Mouse (Mus musculus): ENCODE measurements around the gene Prkn. TPM values are rescaled to one million over a fixed set of nuclear protein-coding genes. Genes with fewer than 3 reads are reported as not detected.

Prkn gene
- total RNA-seq, 2 experiments from 2014 or later = 12.2 to 12.9 TPM

- no peak for DNase-seq
Observed at GRCm38 (mm10) chr17:11740716-11741115, 900.5 kb downstream of the Prkn start.

GRCm38 (mm10) chr17:11741161-11741560 is 901.0 kb downstream of the Prkn start:
- no peak for DNase-seq

GRCm38 (mm10) chr17:11751251-11751650 is 911.1 kb downstream of the Prkn start:
- DNase-seq = no peak

GRCm38 (mm10) chr17:11752686-11753085 is 912.5 kb downstream of the Prkn start:
- no peak for DNase-seq

- no peak for DNase-seq
Observed at GRCm38 (mm10) chr17:11765117-11765516, 924.9 kb downstream of the Prkn start.

- no peak for DNase-seq
Observed at GRCm38 (mm10) chr17:11765581-11765980, 925.4 kb downstream of the Prkn start.

GRCm38 (mm10) chr17:11767301-11767700 is 927.1 kb downstream of the Prkn start:
- DNase-seq = no peak

- DNase-seq = no peak
Observed at GRCm38 (mm10) chr17:11768345-11768744, 928.2 kb downstream of the Prkn start.

GRCm38 (mm10) chr17:11768971-11769370 is 928.8 kb downstream of the Prkn start:
- no peak for DNase-seq

- DNase-seq = no peak
Observed at GRCm38 (mm10) chr17:11769513-11769912, 929.3 kb downstream of the Prkn start.

- DNase-seq = no peak
Observed at GRCm38 (mm10) chr17:11779547-11779946, 939.4 kb downstream of the Prkn start.

GRCm38 (mm10) chr17:11780005-11780404 is 939.8 kb downstream of the Prkn start:
- DNase-seq = no peak

GRCm38 (mm10) chr17:11780805-11781481 is 940.8 kb downstream of the Prkn start:
- DNase-seq = no peak

GRCm38 (mm10) chr17:11788270-11788936 is 948.2 kb downstream of the Prkn start:
- DNase-seq = no peak

- DNase-seq = no peak
Observed at GRCm38 (mm10) chr17:11795979-11796378, 955.8 kb downstream of the Prkn start.

GRCm38 (mm10) chr17:11801226-11801625 is 961.0 kb downstream of the Prkn start:
- DNase-seq = no peak

- DNase-seq = no peak
Observed at GRCm38 (mm10) chr17:11807280-11807679, 967.1 kb downstream of the Prkn start.

GRCm38 (mm10) chr17:11817886-11818285 is 977.7 kb downstream of the Prkn start:
- DNase-seq = no peak

GRCm38 (mm10) chr17:11819506-11819905 is 979.3 kb downstream of the Prkn start:
- no peak for DNase-seq

- DNase-seq = no peak
Observed at GRCm38 (mm10) chr17:11820757-11821156, 980.6 kb downstream of the Prkn start.

GRCm38 (mm10) chr17:11829501-11829900 is 989.3 kb downstream of the Prkn start:
- DNase-seq = no peak

- DNase-seq = no peak
Observed at GRCm38 (mm10) chr17:11837121-11837520, 996.9 kb downstream of the Prkn start.

- DNase-seq = no peak
Observed at GRCm38 (mm10) chr17:11844436-11844835, 1004.3 kb downstream of the Prkn start.

GRCm38 (mm10) chr17:11844989-11845388 is 1004.8 kb downstream of the Prkn start:
- DNase-seq = no peak

Measured in gastrocnemius, postnatal 25 days (tissue).